Mouse (Mus musculus): ENCODE measurements at regions not wholly inside any gene's neighbourhood (a gene's known extent, or its start where the extent isn't known, plus 50 kb on each side); places are given as distances from the start of the nearest gene placed in this dataset.

- no peak overlapping the region for H3K9ac ChIP-seq (ENCODE audit: low read depth, low read length)
- DNase-seq (ENCODE audit: extremely low read depth, low read depth, low spot score), result no peak
- no peak overlapping the region for H3K4me3 ChIP-seq (ENCODE audit: insufficient read depth, low read depth, low read length)
- no peak for TF ChIP-seq CTCF (IDR thresholded peaks at IDR 0.05; ENCODE audit: low read depth, low read length)
- TF ChIP-seq POLR2A (IDR thresholded peaks at IDR 0.05; ENCODE audit: extremely low read depth, insufficient read depth, low read length), result no peak
- 76% methylated on average over 2 of the region's 2 CpGs for WGBS
- no peaks in the 10 kb centered on the region for H3K36me3 ChIP-seq (ENCODE audit: control insufficient read depth, insufficient read depth, low read length)
- H3K79me2 ChIP-seq (ENCODE audit: control insufficient read depth, insufficient read depth, low read length), result no peaks in the 10 kb centered on the region
- H3K27ac ChIP-seq (replicated peaks; ENCODE audit: insufficient read depth, low read depth, low read length), result no peak overlapping the region
- no peaks in the 10 kb centered on the region for H3K4me1 ChIP-seq (ENCODE audit: control insufficient read depth, insufficient read depth, low read length)
- H3K27me3 ChIP-seq (ENCODE audit: control insufficient read depth, insufficient read depth, low read length), result no peaks in the 10 kb centered on the region
Observed at GRCm38 (mm10) chr19:54440713-54441112, 396.8 kb downstream of the Adra2a start.

GRCm38 (mm10) chr19:54460426-54461170, 416.6 kb downstream of the Adra2a start:
- Histone ChIP-seq H3K9ac (ENCODE audit: low read depth, low read length) (no peak overlapping the region), H3K4me1 (ENCODE audit: control insufficient read depth, insufficient read depth, low read length) (no peaks in the 10 kb centered on the region), H3K36me3 (ENCODE audit: control insufficient read depth, insufficient read depth, low read length) (no peaks in the 10 kb centered on the region), H3K27me3 (ENCODE audit: control insufficient read depth, insufficient read depth, low read length) (no peaks in the 10 kb centered on the region), H3K4me3 (ENCODE audit: insufficient read depth, low read depth, low read length) (no peak overlapping the region), H3K27ac (replicated peaks; ENCODE audit: insufficient read depth, low read depth, low read length) (no peak overlapping the region), H3K79me2 (ENCODE audit: control insufficient read depth, insufficient read depth, low read length) (no peaks in the 10 kb centered on the region)
- WGBS, result 43% methylated on average over 2 of the region's 2 CpGs
- DNase-seq (ENCODE audit: extremely low read depth, low read depth, low spot score), result no peak
- TF ChIP-seq CTCF (IDR thresholded peaks at IDR 0.05; ENCODE audit: low read depth, low read length), result no peak
- no peak for TF ChIP-seq POLR2A (IDR thresholded peaks at IDR 0.05; ENCODE audit: extremely low read depth, insufficient read depth, low read length)

GRCm38 (mm10) chr19:54462480-54462879, 418.5 kb downstream of the Adra2a start:
- Histone ChIP-seq H3K9ac (ENCODE audit: low read depth, low read length) (no peak overlapping the region), H3K4me1 (ENCODE audit: control insufficient read depth, insufficient read depth, low read length) (no peaks in the 10 kb centered on the region), H3K79me2 (ENCODE audit: control insufficient read depth, insufficient read depth, low read length) (no peaks in the 10 kb centered on the region), H3K27me3 (ENCODE audit: control insufficient read depth, insufficient read depth, low read length) (no peaks in the 10 kb centered on the region), H3K36me3 (ENCODE audit: control insufficient read depth, insufficient read depth, low read length) (no peaks in the 10 kb centered on the region), H3K4me3 (ENCODE audit: insufficient read depth, low read depth, low read length) (no peak overlapping the region), H3K27ac (replicated peaks; ENCODE audit: insufficient read depth, low read depth, low read length) (no peak overlapping the region)
- DNase-seq (ENCODE audit: extremely low read depth, low read depth, low spot score), result no peak
- 83% methylated on average over 2 of the region's 2 CpGs for WGBS
- no peak for TF ChIP-seq POLR2A (IDR thresholded peaks at IDR 0.05; ENCODE audit: extremely low read depth, insufficient read depth, low read length)
- no peak for TF ChIP-seq CTCF (IDR thresholded peaks at IDR 0.05; ENCODE audit: low read depth, low read length)

GRCm38 (mm10) chr19:54470034-54470433, 426.1 kb downstream of the Adra2a start:
- Histone ChIP-seq H3K36me3 (ENCODE audit: control insufficient read depth, insufficient read depth, low read length) (no peaks in the 10 kb centered on the region), H3K4me3 (ENCODE audit: insufficient read depth, low read depth, low read length) (no peak overlapping the region), H3K27me3 (ENCODE audit: control insufficient read depth, insufficient read depth, low read length) (no peaks in the 10 kb centered on the region), H3K4me1 (ENCODE audit: control insufficient read depth, insufficient read depth, low read length) (no peaks in the 10 kb centered on the region), H3K27ac (replicated peaks; ENCODE audit: insufficient read depth, low read depth, low read length) (no peak overlapping the region), H3K9ac (ENCODE audit: low read depth, low read length) (no peak overlapping the region), H3K79me2 (ENCODE audit: control insufficient read depth, insufficient read depth, low read length) (no peaks in the 10 kb centered on the region)
- TF ChIP-seq POLR2A (IDR thresholded peaks at IDR 0.05; ENCODE audit: extremely low read depth, insufficient read depth, low read length) (no peak), CTCF (IDR thresholded peaks at IDR 0.05; ENCODE audit: low read depth, low read length) (no peak)
- WGBS, result 77% methylated on average over 5 of the region's 5 CpGs
- no peak for DNase-seq (ENCODE audit: extremely low read depth, low read depth, low spot score)

DNA sequence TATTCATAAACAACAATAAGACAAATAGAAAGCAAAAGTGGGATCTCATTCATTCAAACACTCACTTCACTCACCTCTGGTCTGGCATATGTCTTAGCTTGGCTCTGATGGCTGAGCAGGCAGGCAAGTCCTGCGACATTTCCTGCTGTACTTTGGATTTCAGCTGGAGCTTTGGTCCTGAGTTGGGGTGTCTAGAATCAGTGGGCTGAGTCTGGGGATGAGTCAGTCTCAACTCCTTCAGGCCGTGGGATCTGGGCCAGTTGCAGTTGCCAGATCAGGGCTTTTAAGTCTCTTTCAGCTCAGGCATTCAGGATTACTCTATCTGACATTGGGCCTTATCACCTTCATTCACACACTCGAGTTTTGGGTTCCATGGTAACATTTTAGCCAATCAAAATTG, 454.1 kb downstream of the Adra2a start:
- WGBS, result 38% methylated on average over 3 of the region's 3 CpGs
- DNase-seq (ENCODE audit: extremely low read depth, low read depth, low spot score), result no peak
- no peaks in the 10 kb centered on the region for H3K36me3 ChIP-seq (ENCODE audit: control insufficient read depth, insufficient read depth, low read length)
- no peaks in the 10 kb centered on the region for H3K79me2 ChIP-seq (ENCODE audit: control insufficient read depth, insufficient read depth, low read length)
- H3K9ac ChIP-seq (ENCODE audit: low read depth, low read length), result no peak overlapping the region
- no peak overlapping the region for H3K4me3 ChIP-seq (ENCODE audit: insufficient read depth, low read depth, low read length)
- no peaks in the 10 kb centered on the region for H3K4me1 ChIP-seq (ENCODE audit: control insufficient read depth, insufficient read depth, low read length)
- H3K27ac ChIP-seq (replicated peaks; ENCODE audit: insufficient read depth, low read depth, low read length), result no peak overlapping the region
- TF ChIP-seq CTCF (IDR thresholded peaks at IDR 0.05; ENCODE audit: low read depth, low read length), result no peak
- no peaks in the 10 kb centered on the region for H3K27me3 ChIP-seq (ENCODE audit: control insufficient read depth, insufficient read depth, low read length)

GRCm38 (mm10) chr19:54533858-54534257, 489.9 kb downstream of the Adra2a start:
- no peak overlapping the region for H3K9ac ChIP-seq (ENCODE audit: low read depth, low read length)
- no peak overlapping the region for H3K27ac ChIP-seq (replicated peaks; ENCODE audit: insufficient read depth, low read depth, low read length)
- no peak for DNase-seq (ENCODE audit: extremely low read depth, low read depth, low spot score)
- TF ChIP-seq POLR2A (IDR thresholded peaks at IDR 0.05; ENCODE audit: extremely low read depth, insufficient read depth, low read length) (no peak), CTCF (IDR thresholded peaks at IDR 0.05; ENCODE audit: low read depth, low read length) (no peak)
- H3K79me2 ChIP-seq (ENCODE audit: control insufficient read depth, insufficient read depth, low read length), result no peaks in the 10 kb centered on the region
- no peak overlapping the region for H3K4me3 ChIP-seq (ENCODE audit: insufficient read depth, low read depth, low read length)
- no peaks in the 10 kb centered on the region for H3K4me1 ChIP-seq (ENCODE audit: control insufficient read depth, insufficient read depth, low read length)
- H3K27me3 ChIP-seq (ENCODE audit: control insufficient read depth, insufficient read depth, low read length), result no peaks in the 10 kb centered on the region
- H3K36me3 ChIP-seq (ENCODE audit: control insufficient read depth, insufficient read depth, low read length), result no peaks in the 10 kb centered on the region

Measured in liver, adult 2 months (tissue).